Mouse (Mus musculus): ENCODE measurements at regions not wholly inside any gene's neighbourhood (a gene's known extent, or its start where the extent isn't known, plus 50 kb on each side); places are given as distances from the start of the nearest gene placed in this dataset.

- no peak for DNase-seq (ENCODE audit: low spot score)
- 74% methylated on average over 4 of the region's 4 CpGs for WGBS
- Histone ChIP-seq H3K27ac (ENCODE audit: low read depth, low read length) (no peak overlapping the region), H3K4me1 (replicated peaks; ENCODE audit: control insufficient read depth, insufficient read depth, low read length) (no peaks in the 10 kb centered on the region), H3K36me3 (ENCODE audit: control insufficient read depth, insufficient read depth, low read length) (no peaks in the 10 kb centered on the region), H3K4me3 (ENCODE audit: low read depth, low read length) (no peak overlapping the region), H3K9ac (ENCODE audit: low read length) (no peak overlapping the region), H3K4me2 (ENCODE audit: low read depth, low read length, severe bottlenecking) (no peak overlapping the region), H3K9me3 (ENCODE audit: control insufficient read depth, low read length) (no peaks in the 10 kb centered on the region), H3K27me3 (ENCODE audit: control insufficient read depth, insufficient read depth, low read length) (no peaks in the 10 kb centered on the region)
- no peak for ATAC-seq (replicated peaks; ENCODE audit: low FRiP score)
Measured at GRCm38 (mm10) chr6:98080076-98080475, 262.5 kb downstream of the Gm765 start.

Measured in forebrain, embryonic 11.5 days (tissue).